Mouse (Mus musculus): ENCODE measurements around the gene Sidt1. TPM values are rescaled to one million over a fixed set of nuclear protein-coding genes. Genes with fewer than 3 reads are reported as not detected.

The Sidt1 gene
- total and polyA plus RNA-seq, 3 experiments, result not detected

DNA sequence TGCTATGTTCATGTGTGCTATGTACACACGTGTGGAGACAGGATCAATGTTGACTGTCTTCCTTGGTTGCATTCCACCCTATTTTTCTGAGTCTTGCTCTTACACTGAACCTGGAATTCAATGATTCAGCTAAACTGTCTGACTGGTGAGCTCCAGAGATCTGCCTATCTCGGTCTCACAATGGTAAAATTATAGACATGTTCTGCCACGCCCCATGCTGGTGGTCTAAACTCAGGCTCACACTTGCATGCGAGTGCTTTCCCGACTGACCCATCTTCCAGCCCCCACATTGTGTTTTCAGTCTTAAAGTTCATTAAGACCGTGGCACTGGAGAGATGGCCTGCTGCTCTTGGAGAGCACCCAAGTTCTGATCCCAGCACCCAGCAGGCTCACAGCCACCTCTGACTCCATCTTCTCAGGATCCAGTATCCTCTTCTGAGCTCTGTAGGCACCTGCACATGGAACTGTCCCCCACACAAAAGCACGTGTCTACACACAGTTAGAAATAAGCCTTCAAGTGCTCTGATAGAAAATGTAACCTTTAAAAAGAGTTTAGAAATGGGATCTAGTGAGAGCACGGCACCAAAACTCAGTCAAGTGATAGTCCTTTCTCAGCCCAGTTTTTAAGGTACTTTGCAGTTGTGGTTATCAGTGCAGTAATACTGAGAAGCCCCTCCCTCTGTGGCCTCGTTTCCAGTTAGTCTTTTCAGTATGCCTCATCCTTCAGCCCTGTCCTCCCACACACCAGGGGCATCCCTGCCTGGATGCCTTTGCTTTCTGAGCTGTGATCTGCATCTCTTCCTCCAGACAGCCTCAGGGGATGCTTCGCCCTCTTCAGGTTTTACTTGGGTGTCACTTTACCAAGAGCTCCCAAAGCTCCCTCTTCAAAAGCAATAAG lies 122.6 kb downstream of the Sidt1 start:
- no peak overlapping the region for H3K9ac ChIP-seq (ENCODE audit: control insufficient read depth, low read depth, low read length, poor library complexity, severe bottlenecking)
- no peak for TF ChIP-seq CTCF (IDR thresholded peaks at IDR 0.05 in 2 of 3, conservative IDR thresholded peaks at IDR 0.05 in 1 of 3; ENCODE audit: control insufficient read depth in 1 of 3, insufficient read depth in 1 of 3, low read depth in 2 of 3, low read length in 3 of 3, poor library complexity in 1 of 3, severe bottlenecking in 1 of 3)
- TF ChIP-seq POLR2AphosphoS2 (IDR thresholded peaks at IDR 0.05; ENCODE audit: low read length), result no peak
- TF ChIP-seq SMC3 (IDR thresholded peaks at IDR 0.05; ENCODE audit: low read depth, low read length), result no peak
- TF ChIP-seq ZKSCAN1 (IDR thresholded peaks at IDR 0.05; ENCODE audit: low read depth, low read length), result no peak
- TF ChIP-seq CHD1 (IDR thresholded peaks at IDR 0.05; ENCODE audit: low read depth, low read length), result no peak
- TF ChIP-seq ELF1 (IDR thresholded peaks at IDR 0.05; ENCODE audit: low read depth, low read length), result no peak
- TF ChIP-seq BHLHE40 (IDR thresholded peaks at IDR 0.05; ENCODE audit: borderline replicate concordance, low read depth, low read length), result no peak
- TF ChIP-seq TCF12 (IDR thresholded peaks at IDR 0.05; ENCODE audit: low read depth, low read length), result no peak
- no peak for TF ChIP-seq MXI1 (IDR thresholded peaks at IDR 0.05; ENCODE audit: low read depth, low read length)
- TF ChIP-seq POLR2A (IDR thresholded peaks at IDR 0.05; ENCODE audit: control insufficient read depth in 1 of 2, insufficient read depth in 1 of 2, low read depth in 1 of 2, low read length in 2 of 2, poor library complexity in 1 of 2), result no peak
- no peak for TF ChIP-seq RAD21 (IDR thresholded peaks at IDR 0.05; ENCODE audit: low read depth, low read length)
- TF ChIP-seq MYC (IDR thresholded peaks at IDR 0.05; ENCODE audit: low read depth, low read length), result no peak
- TF ChIP-seq RCOR1 (IDR thresholded peaks at IDR 0.05; ENCODE audit: low read depth, low read length), result no peak
- TF ChIP-seq MEF2A (IDR thresholded peaks at IDR 0.05; ENCODE audit: extremely low read depth, insufficient replicate concordance, low read depth, low read length, poor library complexity, severe bottlenecking), result no peak
- TF ChIP-seq MAFK (IDR thresholded peaks at IDR 0.05; ENCODE audit: borderline replicate concordance, low read depth, low read length), result no peak
- TF ChIP-seq UBTF (IDR thresholded peaks at IDR 0.05; ENCODE audit: borderline replicate concordance, insufficient read depth, low read depth, low read length), result no peak
- no peak for TF ChIP-seq JUND (IDR thresholded peaks at IDR 0.05; ENCODE audit: low read depth, low read length)
- TF ChIP-seq CHD2 (IDR thresholded peaks at IDR 0.05; ENCODE audit: low read length), result no peak
- TF ChIP-seq GATA1 (IDR thresholded peaks at IDR 0.05; ENCODE audit: low read depth, low read length), result no peak
- H3K27me3 ChIP-seq (ENCODE audit: control insufficient read depth in 1 of 2, insufficient read depth in 2 of 2, low read length in 2 of 2), result no peaks in the 10 kb centered on the region
- no peaks in the 10 kb centered on the region for H3K4me1 ChIP-seq (ENCODE audit: control insufficient read depth in 1 of 2, insufficient read depth in 2 of 2, low read length in 2 of 2)
- H3K79me2 ChIP-seq (ENCODE audit: control insufficient read depth, insufficient read depth, low read length, poor library complexity), result no peaks in the 10 kb centered on the region
- H3K9me3 ChIP-seq (replicated peaks; ENCODE audit: insufficient read depth, low read length), result no peaks in the 10 kb centered on the region
- H3K36me3 ChIP-seq (ENCODE audit: control insufficient read depth in 1 of 2, insufficient read depth in 2 of 2, low read length in 2 of 2), result peaks cover 0 to 6% of the 10 kb centered on the region in 2 experiments; a peak in 1 of 4 replicates
- DNase-seq (ENCODE audit: low read depth, low spot score), result no peak
- H3K27ac ChIP-seq (ENCODE audit: control insufficient read depth, low read depth, low read length), result no peak overlapping the region
- H3K4me3 ChIP-seq (ENCODE audit: control insufficient read depth in 1 of 2, insufficient read depth in 1 of 2, low read depth in 2 of 2, low read length in 2 of 2), result no peak overlapping the region

DNA sequence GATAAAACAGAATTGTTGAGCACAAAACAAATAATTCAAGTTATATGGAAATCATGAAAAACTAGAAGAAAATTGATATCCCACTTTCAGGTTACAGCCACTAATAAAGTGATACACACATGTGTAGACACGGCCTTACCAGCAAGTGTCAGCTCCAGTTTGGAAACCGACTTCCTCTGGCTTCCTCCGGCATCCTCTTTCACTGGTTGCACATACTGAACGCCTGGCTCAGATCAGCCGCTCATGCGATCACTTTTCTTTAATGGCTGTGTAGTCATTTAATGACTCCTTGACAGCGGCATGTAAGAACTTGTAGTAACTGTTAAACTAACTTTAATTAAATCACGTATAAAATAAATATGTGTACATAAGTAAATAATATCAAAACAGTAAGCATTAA lies 127.0 kb downstream of the Sidt1 start:
- peaks cover 0 to 5% of the 10 kb centered on the region in 2 experiments; a peak in 2 of 4 replicates for H3K36me3 ChIP-seq (ENCODE audit: control insufficient read depth in 1 of 2, insufficient read depth in 2 of 2, low read length in 2 of 2)
- H3K4me1 ChIP-seq (ENCODE audit: control insufficient read depth in 1 of 2, insufficient read depth in 2 of 2, low read length in 2 of 2), result no peaks in the 10 kb centered on the region
- H3K9me3 ChIP-seq (replicated peaks; ENCODE audit: insufficient read depth, low read length), result no peaks in the 10 kb centered on the region

More for the DNA sequence above, 127.0 kb downstream of the Sidt1 start:
- H3K27me3 ChIP-seq (ENCODE audit: control insufficient read depth in 1 of 2, insufficient read depth in 2 of 2, low read length in 2 of 2), result no peaks in the 10 kb centered on the region
- H3K4me3 ChIP-seq (ENCODE audit: control insufficient read depth in 1 of 2, insufficient read depth in 1 of 2, low read depth in 2 of 2, low read length in 2 of 2), result no peak overlapping the region
- no peaks in the 10 kb centered on the region for H3K79me2 ChIP-seq (ENCODE audit: control insufficient read depth, insufficient read depth, low read length, poor library complexity)
- TF ChIP-seq POLR2AphosphoS2 (IDR thresholded peaks at IDR 0.05; ENCODE audit: low read length) (no peak), RAD21 (IDR thresholded peaks at IDR 0.05; ENCODE audit: low read depth, low read length) (no peak), TAL1 (IDR thresholded peaks at IDR 0.05; ENCODE audit: low read length) (no peak), POLR2A (IDR thresholded peaks at IDR 0.05; ENCODE audit: control insufficient read depth in 1 of 2, insufficient read depth in 1 of 2, low read depth in 1 of 2, low read length in 2 of 2, poor library complexity in 1 of 2) (no peak), SMC3 (IDR thresholded peaks at IDR 0.05; ENCODE audit: low read depth, low read length) (no peak), ELF1 (IDR thresholded peaks at IDR 0.05; ENCODE audit: low read depth, low read length) (no peak), ETS1 (IDR thresholded peaks at IDR 0.05; ENCODE audit: low read depth, low read length) (no peak), MEF2A (IDR thresholded peaks at IDR 0.05; ENCODE audit: extremely low read depth, insufficient replicate concordance, low read depth, low read length, poor library complexity, severe bottlenecking) (no peak), POLR2AphosphoS5 (IDR thresholded peaks at IDR 0.05; ENCODE audit: borderline replicate concordance, low read depth, low read length) (no peak), ZKSCAN1 (IDR thresholded peaks at IDR 0.05; ENCODE audit: low read depth, low read length) (no peak), ZNF384 (IDR thresholded peaks at IDR 0.05; ENCODE audit: low read depth, low read length) (no peak), ZC3H11A (IDR thresholded peaks at IDR 0.05; ENCODE audit: low read depth, low read length) (no peak), UBTF (IDR thresholded peaks at IDR 0.05; ENCODE audit: borderline replicate concordance, insufficient read depth, low read depth, low read length) (no peak), HCFC1 (IDR thresholded peaks at IDR 0.05; ENCODE audit: low read depth, low read length) (no peak), TBP (IDR thresholded peaks at IDR 0.05; ENCODE audit: low read depth, low read length) (no peak), RCOR1 (IDR thresholded peaks at IDR 0.05; ENCODE audit: low read depth, low read length) (no peak)
- no peak for DNase-seq (ENCODE audit: low read depth, low spot score)
- H3K27ac ChIP-seq (ENCODE audit: control insufficient read depth, low read depth, low read length), result no peak overlapping the region
- H3K9ac ChIP-seq (ENCODE audit: control insufficient read depth, low read depth, low read length, poor library complexity, severe bottlenecking), result no peak overlapping the region
